Mouse (Mus musculus) lung, embryonic 14.5 days (tissue): ENCODE data around the gene Slc36a4. TPM values are rescaled to one million over a fixed set of nuclear protein-coding genes. Genes with fewer than 3 reads are reported as not detected.

Experiments used
- ATAC-seq: fragments of 200-750 bp; cut with Nextera tagmentation; 2 replicates; pipeline ENCODE4 v1.8.0; 2017; ENCODE audit warnings: mild to moderate bottlenecking, moderate TSS enrichment, moderate library complexity; ENCODE audit not compliant: insufficient read depth
- DNase-seq: peaks from one replicate; pipeline ENCODE4 v3.0.0-alpha.2; 2015
- H3K27ac ChIP-seq: fragments of 300-500 bp; sonication (generic); 2 replicates; pipeline ENCODE4 v1.5.1; 2014; ENCODE audit warnings: low read depth, mild to moderate bottlenecking, moderate library complexity
- H3K27me3 ChIP-seq: fragments of 300-500 bp; sonication (generic); 2 replicates; pipeline ENCODE4 v1.6.1; 2014; ENCODE audit warnings: low read length, control low read depth; ENCODE audit not compliant: insufficient read depth
- H3K36me3 ChIP-seq: fragments of 300-500 bp; sonication (generic); 2 replicates; pipeline ENCODE4 v1.6.1; 2014; ENCODE audit warnings: control low read depth; ENCODE audit not compliant: insufficient read depth
- H3K4me1 ChIP-seq: fragments of 300-500 bp; sonication (generic); 2 replicates; pipeline ENCODE4 v1.6.1; 2014; ENCODE audit warnings: antibody characterized with exemption, control low read depth; ENCODE audit not compliant: insufficient read depth
- H3K4me2 ChIP-seq: fragments of 300-500 bp; sonication (generic); 2 replicates; pipeline ENCODE4 v1.6.1; 2014; ENCODE audit warnings: mild to moderate bottlenecking
- H3K4me3 ChIP-seq: fragments of 300-500 bp; sonication (generic); 2 replicates; pipeline ENCODE4 v1.5.1; 2014; ENCODE audit warnings: low read depth, low read length
- H3K9ac ChIP-seq: fragments of 300-500 bp; sonication (generic); 2 replicates; pipeline ENCODE4 v1.6.1; 2014
- H3K9me3 ChIP-seq: fragments of 300-500 bp; sonication (generic); 2 replicates; pipeline ENCODE4 v1.6.1; 2016; ENCODE audit warnings: low read depth, low read length, control low read depth
- CTCF ChIP-seq: IDR thresholded peaks from 2 replicates; pipeline ENCODE4 v1.5.1; 2016; ENCODE audit warnings: antibody characterized with exemption, low read depth
- WGBS: fragments of 180-500 bp; shearing (Covaris S2); extraction: QIAGEN DNeasy Blood & Tissue Kit; methylation state at CpG from one replicate; pipeline ENCODE4 v1.1.7; 2014; 5-methylcytosine and 5-hydroxymethylcytosine counted together
- polyA plus RNA-seq: library from polyadenylated mRNA; unstranded; fragments of >200 nt; fragmentation: Nextera tagmentation; extraction: Ambion mirVana; gene quantifications from 2 replicates; pipeline ENCODE4 v1.2.1, GENCODE M21; 2014

Slc36a4 gene
- polyA plus RNA-seq, 1 experiment from 2014 or later: 18.4 TPM

DNA sequence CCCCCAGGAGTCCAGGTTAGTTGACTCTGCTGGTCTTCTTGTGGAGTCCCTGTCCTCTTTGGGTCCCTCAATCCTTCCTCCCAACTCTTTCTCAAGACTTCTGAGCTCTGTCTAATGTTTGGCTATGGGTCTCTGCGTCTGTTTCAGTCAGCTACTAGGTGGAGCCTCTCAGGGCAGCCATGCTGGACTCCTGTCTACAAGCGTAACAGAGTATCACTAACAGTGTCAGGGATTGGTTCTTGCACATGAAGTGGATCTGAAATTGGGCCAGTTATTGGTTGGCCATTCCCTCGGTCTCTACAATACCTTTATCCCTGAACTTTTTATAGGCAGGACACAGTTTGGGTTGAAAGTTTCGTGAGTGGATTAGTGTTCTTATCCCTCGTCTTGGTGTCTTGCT is 22.2 kb upstream of the Slc36a4 start:
- no peak for ATAC-seq
- no peak for DNase-seq
- no peak overlapping the region for H3K4me3 ChIP-seq
- no peak for TF ChIP-seq CTCF
- H3K9me3 ChIP-seq: no peaks in the 10 kb centered on the region
- no peaks in the 10 kb centered on the region for H3K4me1 ChIP-seq
- no peak overlapping the region for H3K9ac ChIP-seq
- H3K36me3 ChIP-seq: no peaks in the 10 kb centered on the region
- H3K4me2 ChIP-seq: no peak overlapping the region
- H3K27ac ChIP-seq: no peak overlapping the region
- WGBS: 86% methylated on average over 5 of the region's 5 CpGs
- H3K27me3 ChIP-seq: no peaks in the 10 kb centered on the region

DNA sequence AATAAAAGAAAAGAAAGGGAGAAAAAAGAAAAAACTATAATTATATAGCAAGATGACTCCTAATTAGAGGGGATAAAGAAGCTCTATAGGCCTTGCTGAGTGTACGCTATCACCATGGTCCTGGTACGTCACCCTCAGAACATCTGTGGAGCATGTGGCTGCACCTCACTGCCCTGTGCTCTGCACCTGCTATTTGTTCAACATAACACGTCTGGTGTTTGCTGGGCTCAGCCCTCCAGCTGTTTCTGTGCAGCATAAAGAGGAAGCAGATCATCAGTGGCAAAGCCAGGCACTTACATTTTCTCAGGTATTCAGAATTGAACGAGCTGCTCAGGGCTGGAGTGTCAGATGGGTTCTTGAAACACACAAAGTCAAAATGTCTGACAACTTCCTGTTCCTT is 15.7 kb upstream of the Slc36a4 start:
- Histone ChIP-seq H3K9ac (no peak overlapping the region), H3K36me3 (no peaks in the 10 kb centered on the region), H3K4me3 (no peak overlapping the region), H3K9me3 (no peaks in the 10 kb centered on the region), H3K27me3 (no peaks in the 10 kb centered on the region), H3K4me1 (no peaks in the 10 kb centered on the region), H3K27ac (no peak overlapping the region), H3K4me2 (no peak overlapping the region)
- TF ChIP-seq CTCF: no peak
- 57% methylated on average over 4 of the region's 4 CpGs for WGBS
- DNase-seq (no peak), ATAC-seq (no peak)

DNA sequence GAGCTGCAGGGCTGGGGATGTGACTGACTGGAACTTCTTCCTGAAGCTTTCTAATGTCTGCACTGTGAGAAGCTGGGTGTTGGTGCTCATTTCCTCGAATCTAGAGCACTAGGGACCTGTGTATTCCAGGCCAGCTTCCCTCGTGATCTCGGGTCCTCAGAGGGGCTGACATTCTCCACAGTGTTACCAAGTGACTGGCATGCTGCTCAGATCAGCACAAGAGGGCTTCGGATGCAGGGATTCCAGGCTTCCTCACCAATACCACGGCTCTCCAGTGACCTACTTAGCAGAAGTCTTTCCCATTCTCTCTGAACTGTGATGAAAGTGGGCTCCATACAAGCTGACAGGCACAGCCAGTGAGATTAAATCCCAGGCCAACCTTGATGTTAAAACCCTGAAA is 14.5 kb upstream of the Slc36a4 start:
- WGBS: 34% methylated on average over 5 of the region's 5 CpGs
- DNase-seq (no peak), ATAC-seq (no peak)
- no peaks in the 10 kb centered on the region for H3K4me1 ChIP-seq
- no peaks in the 10 kb centered on the region for H3K9me3 ChIP-seq
- H3K4me3 ChIP-seq: no peak overlapping the region
- no peak overlapping the region for H3K27ac ChIP-seq
- no peaks in the 10 kb centered on the region for H3K36me3 ChIP-seq
- no peaks in the 10 kb centered on the region for H3K27me3 ChIP-seq
- no peak for TF ChIP-seq CTCF
- no peak overlapping the region for H3K9ac ChIP-seq
- H3K4me2 ChIP-seq: no peak overlapping the region

DNA sequence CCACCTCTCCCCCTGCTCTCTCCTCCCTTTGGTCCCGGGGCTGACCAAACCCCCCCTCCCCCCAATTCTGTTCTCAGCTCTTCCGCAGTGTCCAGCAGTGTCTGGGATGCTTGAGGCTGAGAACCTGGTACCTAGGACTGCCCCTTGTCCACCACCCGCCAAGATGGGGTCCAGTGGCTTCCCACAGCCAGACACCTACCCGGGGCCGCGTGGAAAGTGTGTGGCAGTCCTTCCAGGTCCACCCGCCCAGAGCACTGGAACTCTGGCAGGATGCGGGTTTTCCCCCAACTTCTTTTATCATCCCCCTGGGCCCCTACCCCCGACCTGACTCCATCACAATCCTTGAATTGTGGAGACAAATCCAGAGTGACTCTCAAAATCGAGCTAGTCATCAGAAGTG is 3.8 kb upstream of the Slc36a4 start:
- DNase-seq (no peak), ATAC-seq (no peak)
- no peak overlapping the region for H3K4me3 ChIP-seq
- no peaks in the 10 kb centered on the region for H3K27me3 ChIP-seq
- 71% methylated on average over 10 of the region's 10 CpGs for WGBS
- TF ChIP-seq CTCF: no peak
- no peak overlapping the region for H3K27ac ChIP-seq
- H3K4me2 ChIP-seq: no peak overlapping the region
- H3K36me3 ChIP-seq: no peaks in the 10 kb centered on the region
- H3K4me1 ChIP-seq: peaks cover 3% of the 10 kb centered on the region; the same call in 1 of the 2 replicates
- H3K9ac ChIP-seq: no peak overlapping the region
- H3K9me3 ChIP-seq: no peaks in the 10 kb centered on the region

DNA sequence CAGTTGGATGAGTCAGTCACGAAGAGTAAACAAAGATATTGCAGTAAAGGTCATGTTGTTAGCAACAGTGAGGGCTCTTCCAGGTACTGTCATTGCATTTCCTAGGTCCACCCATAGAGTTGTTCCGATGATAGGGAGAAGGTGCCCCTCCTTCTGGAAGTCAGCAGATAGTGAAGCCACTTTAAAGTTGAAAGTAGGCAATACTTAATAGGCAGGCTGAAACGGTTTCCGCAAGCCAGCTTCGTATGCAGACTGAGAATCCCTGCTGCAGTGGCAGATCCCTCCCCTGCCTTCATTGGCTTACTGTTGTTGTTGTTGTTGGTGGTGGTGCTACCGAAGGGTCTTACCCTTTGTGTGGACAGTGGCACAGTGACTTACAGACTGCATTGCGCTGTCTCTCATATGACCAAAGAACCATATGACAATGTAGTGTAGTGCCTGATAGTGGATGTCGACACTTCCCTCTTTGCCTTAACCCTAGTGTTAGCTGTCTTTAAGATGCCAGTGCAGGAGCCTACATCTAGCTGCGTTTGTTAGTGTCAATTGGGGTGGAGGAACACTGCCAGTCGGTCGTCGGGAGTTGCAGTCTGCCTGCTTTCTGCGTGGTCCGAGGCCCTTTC is 449 bp upstream of the Slc36a4 start:
- no peaks in the 10 kb centered on the region for H3K36me3 ChIP-seq
- 15% methylated on average over 14 of the region's 14 CpGs for WGBS
- H3K9me3 ChIP-seq: no peaks in the 10 kb centered on the region
- peaks cover 3% of the 10 kb centered on the region; the same call in 1 of the 2 replicates for H3K4me1 ChIP-seq
- peak; percentile 55 for ATAC-seq
- no peak for TF ChIP-seq CTCF
- H3K4me2 ChIP-seq: peak overlapping the region; percentile 78
- H3K4me3 ChIP-seq: peak overlapping the region; percentile 69
- no peak overlapping the region for H3K27ac ChIP-seq
- peak; percentile 20 for DNase-seq
- H3K27me3 ChIP-seq: no peaks in the 10 kb centered on the region
- peak overlapping the region; percentile 78 for H3K9ac ChIP-seq

DNA sequence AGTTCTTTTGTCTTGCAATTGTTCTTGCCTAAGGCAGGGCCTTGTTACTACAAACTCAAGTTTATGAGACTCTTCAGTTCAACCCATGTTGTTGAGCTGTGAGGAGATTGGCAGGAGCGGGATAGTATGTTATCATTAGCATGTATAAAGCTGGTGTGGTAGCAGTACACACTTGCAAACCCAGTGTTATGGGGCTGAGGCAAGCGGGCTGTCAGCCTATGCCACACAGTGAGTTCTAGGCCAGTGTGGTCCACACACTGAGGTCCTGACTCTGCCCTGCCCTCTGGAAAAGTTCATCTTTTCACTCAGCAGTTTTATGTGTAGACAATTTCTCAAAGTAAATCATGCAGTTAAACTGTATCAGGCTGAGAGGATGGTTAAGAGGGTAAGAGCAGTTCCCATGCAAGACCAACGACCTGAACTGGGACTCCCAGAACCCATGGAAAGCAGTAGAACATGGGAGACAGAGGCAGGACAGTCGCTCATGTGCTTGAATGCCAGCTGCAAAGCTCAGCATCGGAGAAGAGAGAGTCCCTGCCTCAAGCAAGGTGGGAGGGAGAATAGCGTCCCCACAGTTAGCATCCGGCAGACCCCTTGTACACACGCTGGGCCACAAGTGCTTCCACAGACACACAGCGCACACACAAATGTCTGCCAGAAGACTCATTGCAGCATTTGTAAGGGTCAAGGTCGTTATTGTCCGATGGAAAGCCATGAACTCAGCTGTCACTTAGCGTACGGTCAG is 1.5 kb downstream of the Slc36a4 start:
- Histone ChIP-seq H3K4me2 (peak overlapping the region; percentile 78; the same call in 1 of the 2 replicates), H3K27ac (no peak overlapping the region), H3K4me3 (no peak overlapping the region), H3K4me1 (peaks cover 3% of the 10 kb centered on the region; the same call in 1 of the 2 replicates), H3K27me3 (no peaks in the 10 kb centered on the region), H3K9me3 (no peaks in the 10 kb centered on the region), H3K36me3 (no peaks in the 10 kb centered on the region), H3K9ac (no peak overlapping the region)
- DNase-seq: no peak
- ATAC-seq: no peak
- no peak for TF ChIP-seq CTCF
- WGBS: 84% methylated on average over 13 of the region's 13 CpGs

GRCm38 (mm10) chr9:15711676-15712075 is 2.1 kb downstream of the Slc36a4 start:
- ATAC-seq (no peak), DNase-seq (no peak)
- no peak overlapping the region for H3K4me3 ChIP-seq
- TF ChIP-seq CTCF: no peak
- no peaks in the 10 kb centered on the region for H3K36me3 ChIP-seq
- H3K27ac ChIP-seq: no peak overlapping the region
- peaks cover 3% of the 10 kb centered on the region; the same call in 1 of the 2 replicates for H3K4me1 ChIP-seq
- H3K9me3 ChIP-seq: no peaks in the 10 kb centered on the region
- no peaks in the 10 kb centered on the region for H3K27me3 ChIP-seq
- H3K4me2 ChIP-seq: no peak overlapping the region
- WGBS: 85% methylated on average over 7 of the region's 7 CpGs
- H3K9ac ChIP-seq: no peak overlapping the region
